Mouse (Mus musculus) gastrocnemius, postnatal 25 days (tissue): ENCODE measurements around the gene Olfr293. TPM values are rescaled to one million over a fixed set of nuclear protein-coding genes. Genes with fewer than 3 reads are reported as not detected.

Source experiments
- DNase-seq: peaks from one replicate; pipeline ENCODE4 v3.0.0; 2022
- long read RNA-seq, 2 experiments: library from polyadenylated mRNA; stranded (forward); transcript quantifications; one replicate each; pipeline ENCODE4 v2.0.0; 2021
- total RNA-seq, 2 experiments: library from RNA; stranded (reverse); gene quantifications; 1 replicate in 1 of 2; 2 replicates in 1 of 2; pipeline ENCODE4 v1.2.3; 2021

Olfr293 gene
- not detected for total RNA-seq
- long read RNA-seq, experiment 1: 0 reads
- long read RNA-seq, experiment 2: 0 reads

- no peak for DNase-seq
Observed at GRCm38 (mm10) chr7:86648761-86649160, at the start of gene Olfr293. Olfr293 (plus strand) TSS chr7:86649061.

DNA sequence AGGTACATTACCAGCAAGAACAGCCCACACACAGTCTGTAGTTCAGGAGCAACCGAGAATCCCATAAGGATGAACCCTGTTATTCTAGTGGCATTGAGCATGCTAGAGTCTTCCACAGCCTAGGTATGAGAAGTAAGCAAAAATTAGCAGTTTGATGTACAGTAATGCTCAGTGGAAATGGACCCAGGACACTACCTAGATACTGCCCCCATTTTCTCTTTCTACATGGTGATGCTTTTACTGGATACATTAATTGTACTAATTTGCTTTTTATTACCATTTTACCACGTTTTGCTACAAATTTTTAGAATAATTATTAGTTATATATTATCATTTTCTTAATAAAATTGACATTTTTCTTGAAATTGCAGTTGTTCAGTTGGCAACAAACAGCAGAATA lies 32.3 kb upstream of the Olfr293 start, which contains the start of gene Olfr294:
Gene Olfr294 (minus strand): TSS at position 101 of the 400 bp plus-strand sequence.
- DNase-seq: no peak

DNA sequence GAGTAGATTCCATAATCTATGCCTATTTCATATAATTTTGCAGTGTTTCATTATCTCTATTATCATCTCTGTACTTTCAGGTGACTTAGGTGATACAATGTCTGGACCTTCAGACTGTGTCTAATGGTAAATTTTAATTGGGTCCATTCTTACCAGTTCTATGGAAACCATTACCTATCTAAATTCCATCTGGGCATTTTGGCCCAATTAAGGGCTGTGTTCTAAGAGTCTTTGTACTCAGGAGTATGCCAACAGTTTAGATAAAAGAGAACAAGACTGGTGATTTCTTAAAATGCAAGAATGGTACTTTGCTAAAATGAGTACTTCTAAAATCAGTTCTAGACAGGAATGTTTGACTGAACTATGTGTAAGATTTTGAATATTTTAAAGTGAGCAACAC lies 39.2 kb downstream of the Olfr293 start, which contains the start of gene Olfr292:
Gene Olfr292 (plus strand): TSS at position 301 of the 400 bp plus-strand sequence.
- DNase-seq: no peak

Other genes with a start within 250 kb of the Olfr293 start
- not detected for gene Olfr301, start 245.2 kb upstream of the Olfr293 start, total RNA-seq
- not detected for gene Olfr299, start 189.1 kb upstream of the Olfr293 start, total RNA-seq
- not detected for gene Olfr298, start 156.6 kb upstream of the Olfr293 start, total RNA-seq
- gene Olfr297, start 129.1 kb upstream of the Olfr293 start, total RNA-seq: not detected
- not detected for gene Olfr295, start 65.2 kb upstream of the Olfr293 start, total RNA-seq
- gene Olfr294, start 32.4 kb upstream of the Olfr293 start, total RNA-seq: not detected
- gene Olfr292, start 39.3 kb downstream of the Olfr293 start, total RNA-seq: not detected
- under 1 TPM in 1 of 2 experiments, not detected in 1; 0.13 TPM for gene Folh1, start 126.9 kb downstream of the Olfr293 start, total RNA-seq
- not detected for gene Vmn2r77, start 146.0 kb downstream of the Olfr293 start, total RNA-seq